Mouse (Mus musculus) mature B cell (primary cell): Measurements from ENCODE around the gene Tenm2.

Source experiments
- in situ Hi-C: fragments of 300-500 bp; cut with MboI; formaldehyde crosslinking; loops from 2 replicates; pipeline ENCODE4 v1.14.3; 2019

Gene Tenm2

DNA sequence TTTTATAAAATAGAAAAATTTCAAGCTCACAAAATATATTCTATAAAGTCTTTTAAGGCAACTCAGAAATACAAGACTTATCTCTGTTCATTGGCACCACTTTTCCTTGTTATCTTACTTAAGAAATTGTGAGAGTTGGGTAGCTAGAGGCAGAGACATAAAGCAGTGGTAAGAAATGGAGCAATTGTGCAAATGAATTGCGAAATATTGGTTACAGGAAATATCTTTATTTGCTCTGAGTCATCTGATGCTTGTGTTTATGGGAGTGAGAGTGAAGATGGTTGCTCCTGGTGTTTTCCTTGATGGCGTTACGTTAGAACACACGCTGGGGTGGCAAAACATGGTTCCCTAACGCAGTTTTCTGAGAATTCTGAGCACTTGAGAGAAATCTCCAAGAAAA is 156.4 kb downstream of the Tenm2 start:
- in situ Hi-C loops, result no loop called here

DNA sequence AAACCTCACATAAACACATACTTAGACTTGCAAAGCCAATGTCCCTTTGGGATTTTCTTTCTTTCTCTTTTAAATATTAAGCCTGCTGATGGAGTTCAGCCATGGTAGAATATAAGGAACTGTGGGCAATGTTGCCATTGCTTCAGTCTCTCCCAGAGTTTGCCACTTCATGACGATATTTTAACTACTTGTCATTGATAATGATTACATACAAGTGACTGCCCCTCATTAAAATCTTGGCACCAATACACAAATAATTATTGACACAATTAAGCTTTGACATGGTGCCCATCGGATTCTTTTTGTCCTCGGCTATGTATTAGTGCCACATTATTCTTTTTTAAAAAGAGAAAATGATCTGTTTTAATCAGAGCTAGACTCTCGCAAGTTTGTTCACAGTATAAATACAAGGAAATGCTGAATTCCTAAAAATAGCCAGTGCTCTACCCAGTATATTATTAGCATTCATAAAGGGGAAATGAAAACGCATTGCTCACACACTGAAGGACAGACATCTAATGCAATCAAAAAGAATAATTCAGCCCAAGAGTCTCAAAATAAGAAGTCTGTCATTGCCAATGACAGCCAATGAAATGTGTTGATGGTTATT is 158.7 kb downstream of the Tenm2 start:
- in situ Hi-C loops, result no loop called here

DNA sequence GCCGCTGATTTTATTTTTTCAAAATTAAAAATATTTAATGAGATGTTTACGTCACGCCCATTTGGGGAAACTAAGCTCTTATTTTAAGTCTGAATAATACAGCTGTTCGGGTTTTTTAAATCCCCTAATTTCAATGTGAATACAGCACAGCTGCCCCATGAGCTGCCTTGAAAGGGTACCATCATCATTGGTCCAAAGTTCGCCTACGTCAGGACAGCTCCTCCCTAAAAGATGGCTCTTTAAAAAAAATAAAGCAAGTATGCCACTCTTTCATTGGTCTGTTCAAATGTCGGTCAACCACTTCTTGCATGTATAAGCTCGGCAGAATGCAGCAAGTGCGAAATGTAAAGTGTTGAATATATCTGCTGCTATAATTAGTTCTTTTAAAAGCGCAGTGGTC is 160.4 kb downstream of the Tenm2 start:
- in situ Hi-C loops, result no loop called here

DNA sequence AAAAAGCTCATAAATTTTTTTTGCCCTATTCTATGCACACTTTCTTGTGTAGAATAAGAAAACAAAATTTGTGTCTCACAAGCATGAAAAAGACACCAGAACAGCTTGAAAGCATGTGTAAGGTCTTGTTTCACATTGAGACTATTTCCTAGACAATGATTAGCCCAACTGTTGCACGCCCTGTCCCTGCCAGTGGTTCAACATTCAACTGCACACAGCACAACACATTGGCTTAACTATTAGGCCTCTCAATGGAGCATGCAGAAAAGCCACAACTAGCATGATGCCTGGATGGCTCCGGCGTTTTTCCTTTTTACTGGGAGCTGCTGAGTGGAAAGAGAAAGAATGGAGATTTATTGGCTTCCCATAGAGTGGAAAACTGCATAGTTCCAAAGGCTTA is 170.3 kb downstream of the Tenm2 start:
- in situ Hi-C loops, result no loop called here

DNA sequence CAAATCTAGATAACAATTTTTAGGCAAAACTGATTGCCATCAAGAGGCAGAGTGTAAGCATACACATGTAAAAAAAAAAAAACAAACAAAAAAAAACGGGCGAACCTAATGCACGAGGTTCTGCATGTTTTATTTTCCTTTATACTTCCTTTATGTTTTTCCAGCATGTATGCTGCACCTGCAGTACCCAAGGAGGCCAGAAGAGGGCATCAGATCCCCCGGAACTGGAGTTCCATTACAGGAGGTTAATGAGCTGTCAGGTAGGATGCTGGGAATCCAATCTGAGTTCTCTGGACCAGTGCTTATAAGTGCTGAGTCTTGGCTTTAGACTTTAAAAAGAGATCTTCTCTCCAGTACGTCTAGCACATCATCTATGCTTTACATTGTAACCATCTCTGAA is 189.1 kb downstream of the Tenm2 start:
- in situ Hi-C loops, result no loop called here

DNA sequence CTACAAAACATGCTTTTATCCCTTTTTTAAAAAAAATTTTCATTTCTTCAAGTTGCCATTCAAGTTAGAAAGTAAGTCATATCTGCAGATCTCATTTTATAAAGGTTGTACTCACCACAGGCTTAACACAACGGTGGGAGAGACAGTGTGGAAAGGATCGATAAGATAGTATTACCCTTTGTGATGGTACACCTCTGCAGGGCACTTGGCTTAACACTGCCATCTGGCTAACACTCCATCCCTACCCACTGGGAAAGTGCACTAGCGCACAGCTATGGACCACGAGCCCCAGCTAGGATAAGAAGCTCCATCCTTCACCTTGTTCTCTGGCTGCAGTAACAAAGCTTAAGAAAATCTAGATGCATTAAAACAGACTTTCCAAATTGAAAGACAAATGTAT is 194.5 kb downstream of the Tenm2 start:
- in situ Hi-C loops, result no loop called here

DNA sequence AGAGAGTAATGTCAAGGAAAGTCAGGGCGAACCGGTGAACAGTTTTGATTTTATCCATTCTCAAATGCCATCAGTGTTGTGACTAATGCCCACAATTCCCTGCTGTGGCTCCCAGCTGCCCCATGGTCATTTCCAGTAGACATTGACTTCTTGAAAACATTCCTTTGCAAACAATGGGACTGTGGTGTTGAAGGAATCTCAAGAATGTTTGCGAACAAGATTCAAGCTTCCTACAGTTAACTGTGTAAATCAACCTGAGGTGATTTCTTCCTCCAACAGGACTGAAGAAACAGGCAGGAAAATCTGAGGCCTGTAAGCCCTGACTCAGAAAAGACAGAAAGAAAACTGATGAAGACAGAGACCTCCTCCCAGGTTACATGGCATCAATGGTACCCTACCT is 196.5 kb downstream of the Tenm2 start:
- in situ Hi-C loops, result no loop called here

DNA sequence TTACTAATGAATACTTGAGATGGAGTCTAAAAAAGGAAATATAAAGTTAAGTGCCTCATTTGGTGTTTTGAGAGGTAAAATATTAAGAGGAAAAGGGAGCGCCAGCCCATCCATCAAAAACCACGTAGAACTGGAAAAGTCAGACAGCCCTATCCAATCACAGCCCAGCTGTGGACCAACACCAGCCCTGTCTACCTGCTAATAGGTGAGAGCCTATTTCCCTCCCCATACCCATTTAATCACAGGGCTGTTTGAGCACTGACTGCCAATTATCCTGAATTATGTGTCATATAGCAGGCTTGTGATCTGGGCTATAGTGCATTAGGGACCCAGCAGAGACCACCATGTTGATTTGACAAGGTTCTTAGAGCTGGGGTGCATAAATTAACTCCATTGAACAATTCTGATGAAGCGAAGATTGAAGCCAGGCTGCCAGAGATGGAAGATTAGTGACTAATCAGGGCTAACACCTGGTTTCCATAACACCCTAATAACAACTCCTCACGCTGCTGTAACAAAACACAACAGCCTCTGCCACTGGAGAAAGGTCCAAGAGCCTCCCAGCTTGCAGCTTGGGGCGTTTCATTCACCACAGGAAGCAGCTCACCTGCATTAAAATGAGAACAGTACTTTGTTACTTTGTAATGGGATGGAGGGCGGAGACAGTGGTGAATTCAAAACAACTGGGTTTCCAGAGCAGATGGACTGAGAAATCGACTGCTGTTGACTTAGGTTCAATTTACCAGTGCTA is 204.3 kb downstream of the Tenm2 start:
- in situ Hi-C loops, result no loop called here

DNA sequence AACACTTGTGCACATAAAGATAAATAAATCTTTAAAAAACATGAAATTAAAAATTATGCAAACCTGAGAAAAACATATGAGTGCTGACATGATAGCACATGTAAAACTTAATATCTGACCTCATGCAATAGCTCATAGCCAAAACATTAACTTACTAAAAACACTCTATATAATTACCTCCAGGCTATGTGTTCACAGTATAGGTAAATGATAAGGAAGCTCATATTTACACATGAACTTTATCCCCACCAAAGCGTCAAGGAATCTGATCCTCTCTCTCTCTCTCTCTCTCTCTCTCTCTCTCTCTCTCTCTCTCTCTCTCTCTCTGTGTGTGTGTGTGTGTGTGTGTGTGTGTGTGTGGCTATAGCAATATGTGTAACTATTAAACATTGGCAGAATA is 223.9 kb downstream of the Tenm2 start:
- in situ Hi-C loops, result no loop called here

DNA sequence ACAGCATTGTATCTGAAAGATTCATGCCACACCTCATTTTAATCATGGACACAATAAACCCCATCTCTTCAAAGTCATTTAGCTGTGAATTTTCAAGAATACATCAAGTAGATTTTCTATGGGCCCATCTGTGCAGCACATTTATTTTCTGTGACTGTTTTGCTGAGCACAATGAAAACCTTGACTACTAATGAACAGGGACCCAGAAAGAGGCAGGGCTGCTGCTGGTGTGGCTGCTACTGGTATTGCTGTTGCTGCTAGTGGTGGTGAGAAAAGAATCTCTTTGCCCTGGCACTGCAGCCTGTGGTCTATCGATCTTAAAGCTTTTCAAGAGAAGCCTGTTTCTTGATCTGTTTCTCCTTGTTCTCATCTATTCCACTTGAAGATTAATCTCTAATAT is 226.5 kb downstream of the Tenm2 start:
- in situ Hi-C loops, result no loop called here

DNA sequence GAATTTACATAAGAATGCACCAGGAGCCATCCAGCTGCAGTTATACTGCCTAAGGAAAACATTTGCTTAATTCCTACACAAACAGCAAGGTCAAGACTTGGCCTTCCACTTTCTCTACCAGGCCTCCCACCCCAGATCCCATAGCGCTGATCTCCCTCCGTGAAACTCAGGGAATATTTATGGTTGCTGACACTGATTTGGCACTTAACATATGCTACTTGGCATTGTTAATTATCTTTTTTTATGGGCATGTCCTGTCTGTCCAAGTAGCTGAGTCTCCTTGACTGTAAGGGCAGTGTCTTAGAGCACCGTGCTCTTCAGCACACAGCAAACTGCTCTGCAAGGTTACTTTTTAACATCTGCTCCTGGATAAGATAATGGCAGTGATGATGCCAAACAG is 238.1 kb downstream of the Tenm2 start:
- in situ Hi-C loops, result no loop called here

DNA sequence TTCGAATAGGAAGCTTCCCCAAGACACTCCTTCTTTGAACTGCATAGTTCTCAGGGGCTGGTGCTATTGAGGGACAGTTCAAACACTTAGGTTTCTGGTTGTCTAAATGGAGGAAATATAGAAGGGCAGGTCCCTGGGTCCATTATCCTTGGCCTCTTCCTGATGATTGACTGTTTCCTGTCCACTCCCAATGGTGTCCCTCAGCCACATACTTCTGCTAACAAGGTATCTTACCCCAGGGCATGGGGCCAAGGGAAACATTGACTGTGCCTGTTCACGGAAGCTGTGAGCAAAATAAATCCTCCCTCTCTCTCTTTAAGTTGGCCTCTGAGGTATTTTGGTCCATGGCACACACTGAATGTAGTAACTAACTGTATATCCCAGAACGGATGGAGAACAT is 244.9 kb downstream of the Tenm2 start:
- in situ Hi-C loops, result no loop called here

DNA sequence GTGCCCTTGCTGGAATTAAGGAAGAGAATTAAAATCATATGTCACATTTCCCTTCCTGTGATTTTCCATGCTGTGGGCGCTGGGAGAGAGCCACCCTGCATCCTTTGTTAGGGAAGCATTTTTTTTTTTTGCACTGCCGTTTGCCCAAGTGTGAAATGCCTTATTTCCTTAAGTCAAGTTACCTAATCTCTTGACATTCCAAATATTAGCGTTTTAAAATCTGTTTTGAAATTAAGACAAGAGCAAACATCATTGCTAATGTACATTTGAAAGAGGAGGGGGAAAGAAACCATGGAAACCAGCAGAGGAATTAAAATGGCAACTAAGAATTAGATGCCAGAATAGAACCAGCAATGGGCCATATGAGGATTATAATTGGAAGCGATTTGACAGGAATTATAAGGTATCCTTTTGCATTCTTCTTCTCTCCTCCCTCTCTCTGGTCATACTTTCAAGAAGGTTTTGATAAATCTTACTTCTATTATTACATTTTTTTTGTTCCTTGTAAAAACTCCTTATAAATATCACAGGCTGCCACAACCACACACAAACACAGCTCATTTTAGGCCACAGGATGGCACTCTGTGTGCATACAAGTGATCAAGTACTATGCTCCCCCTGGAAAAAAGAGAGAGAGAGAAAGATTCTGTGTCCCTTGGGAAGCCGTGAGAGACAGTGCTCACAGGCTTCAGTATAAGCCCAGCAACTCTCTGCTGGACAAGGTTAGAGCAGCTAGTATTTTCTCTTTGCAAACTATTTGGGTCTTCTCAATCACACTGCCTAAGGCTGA is 246.8 kb downstream of the Tenm2 start:
- in situ Hi-C loops, result no loop called here

DNA sequence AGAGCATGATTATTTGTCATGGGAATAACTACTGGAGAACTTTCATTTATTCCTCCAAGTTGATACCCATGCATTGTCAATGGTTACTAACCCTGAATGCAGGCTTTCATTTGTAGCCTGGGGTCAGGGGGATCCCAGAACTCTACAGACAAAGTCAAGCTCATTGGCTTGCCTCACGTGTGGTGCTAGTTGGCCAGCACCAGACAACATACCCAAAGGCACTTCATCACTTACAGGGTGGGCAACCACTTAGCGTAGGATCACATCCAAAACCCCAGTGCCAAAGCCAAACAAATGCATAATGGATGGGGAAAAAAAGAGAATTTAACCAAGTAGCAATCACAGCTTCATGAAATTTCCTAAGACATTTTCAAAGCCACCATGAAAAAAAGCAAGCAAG is 261.6 kb downstream of the Tenm2 start:
- in situ Hi-C loops, result no loop called here

DNA sequence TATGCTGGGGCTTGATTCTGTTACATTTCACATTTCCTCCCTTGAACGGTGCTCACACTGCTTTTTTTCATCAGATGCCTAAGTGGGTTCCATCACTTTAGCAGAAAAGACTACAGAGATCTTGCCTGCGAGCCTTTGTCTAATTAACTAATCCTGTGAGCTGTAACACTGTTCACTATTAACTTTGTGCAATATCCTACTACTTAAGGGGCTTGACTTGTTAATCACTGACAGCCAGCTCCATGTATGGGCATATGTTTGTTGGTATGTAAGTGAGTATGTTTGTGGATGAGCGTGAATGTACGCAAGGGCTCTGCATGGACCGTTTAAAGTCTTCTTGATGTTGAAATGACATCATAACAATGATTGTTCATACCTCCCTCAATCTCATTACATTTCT is 277.7 kb downstream of the Tenm2 start:
- in situ Hi-C loops, result no loop called here

DNA sequence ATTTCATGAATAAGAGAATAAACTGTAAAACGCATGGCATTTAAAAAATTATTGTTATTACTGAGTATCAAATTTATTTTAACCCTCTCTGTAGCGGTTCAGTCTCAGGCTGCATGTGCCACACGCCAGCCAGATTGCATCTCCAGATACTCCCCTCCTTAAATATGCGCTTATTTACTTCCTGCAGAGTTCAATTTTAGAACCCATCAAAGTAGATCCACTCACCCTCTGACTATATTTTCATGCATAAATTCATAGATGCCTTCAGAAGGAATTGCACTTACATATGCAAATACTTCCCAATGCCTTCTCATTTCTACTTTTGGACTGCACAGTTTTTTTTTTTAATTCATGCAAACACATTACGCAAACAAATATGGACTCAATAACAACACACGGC is 294.3 kb downstream of the Tenm2 start:
- in situ Hi-C loops, result no loop called here

DNA sequence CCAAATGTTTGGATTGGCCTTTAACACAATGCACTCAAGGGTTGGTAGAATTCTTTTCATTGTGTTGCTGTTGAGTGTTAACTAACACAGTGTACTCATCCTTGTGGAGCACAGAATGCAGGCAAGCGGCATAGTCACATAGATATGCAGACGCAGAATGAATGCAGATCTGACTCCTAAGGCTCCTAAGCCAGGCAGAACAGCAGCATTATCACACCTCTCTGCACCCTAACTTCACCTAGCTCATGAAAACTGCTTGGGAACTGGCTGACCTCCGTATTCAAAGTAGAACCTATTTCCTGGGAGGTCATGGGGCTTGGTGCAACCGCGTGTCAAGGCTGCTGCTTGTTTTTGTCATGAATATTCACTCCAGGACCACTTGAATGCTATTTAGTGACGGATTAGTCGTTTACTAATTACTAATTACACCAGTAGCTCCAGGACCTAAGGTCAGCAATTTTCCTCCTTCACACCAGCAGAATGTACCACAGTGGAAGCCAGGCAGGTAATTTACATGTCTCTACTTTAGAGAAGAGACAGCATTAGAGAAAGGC is 295.1 kb downstream of the Tenm2 start:
- in situ Hi-C loops, result no loop called here

DNA sequence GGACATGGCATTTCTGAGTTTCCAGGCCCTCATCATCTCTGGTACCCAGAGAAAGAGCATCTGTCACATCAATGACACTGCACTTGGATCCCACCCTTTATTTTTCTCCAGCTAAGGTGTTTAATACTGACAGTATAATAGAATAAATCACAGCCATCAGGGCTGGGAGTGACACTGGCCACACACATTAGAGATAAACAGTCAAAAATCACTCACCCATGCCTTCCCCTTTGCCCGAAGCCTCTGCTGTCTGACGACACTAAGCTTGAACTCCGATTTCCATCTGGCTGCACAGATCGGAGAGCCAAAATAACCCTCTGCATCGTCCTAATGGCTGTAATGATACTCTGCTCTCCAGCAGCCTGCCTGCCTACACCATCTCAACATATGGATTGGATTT is 305.9 kb downstream of the Tenm2 start:
- in situ Hi-C loops, result no loop called here

DNA sequence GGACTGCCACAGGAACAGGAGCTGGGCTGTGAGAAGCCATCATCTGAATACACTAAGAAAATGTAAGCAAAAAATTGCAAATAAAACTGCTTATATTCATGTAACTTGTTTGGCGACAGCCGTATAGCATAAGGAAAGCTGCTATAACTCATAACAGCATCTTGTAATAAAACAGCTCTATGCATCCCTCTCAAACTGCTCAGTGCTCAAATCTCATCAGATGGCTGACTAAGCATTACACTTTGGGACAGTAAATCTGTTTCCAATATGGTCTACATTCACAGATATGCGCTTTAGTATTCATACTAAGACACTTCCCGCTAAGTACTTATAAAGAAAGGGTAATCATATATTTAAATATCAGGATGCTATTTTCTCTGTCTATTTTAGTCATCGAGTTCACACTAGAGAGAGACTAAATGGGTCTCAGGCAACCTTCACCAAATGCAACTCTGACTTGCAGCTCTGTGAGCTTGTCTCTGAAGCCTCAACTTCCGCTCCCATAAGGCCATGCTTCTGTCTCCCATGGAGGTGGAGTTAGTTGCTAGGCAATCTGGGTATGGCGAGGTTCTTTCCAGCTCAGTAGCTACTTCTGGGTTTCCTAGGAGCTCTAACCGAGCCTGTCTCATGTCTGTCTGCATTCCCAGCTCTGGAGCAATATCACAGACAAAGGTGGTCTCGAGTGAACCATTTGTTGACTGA is 308.9 kb downstream of the Tenm2 start:
- in situ Hi-C loops, result no loop called here

DNA sequence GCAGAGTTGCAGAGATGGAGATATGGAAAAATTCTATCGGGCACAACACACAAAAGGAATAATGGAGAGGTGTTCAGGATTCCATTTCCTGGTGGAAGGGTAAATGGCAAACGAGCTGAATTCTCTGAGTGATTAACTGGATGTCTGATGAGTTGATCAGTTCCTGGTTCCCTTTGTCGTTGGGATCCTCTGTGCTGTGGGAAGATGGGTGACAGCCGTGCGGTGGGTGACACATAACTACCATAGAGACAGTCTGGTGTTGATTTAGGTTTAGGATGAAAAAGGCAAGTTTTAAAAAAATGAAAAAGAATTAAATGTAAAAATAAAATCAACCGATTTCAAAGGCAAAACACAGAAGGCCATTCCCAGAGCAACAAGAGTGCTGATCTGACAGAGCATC is 316.5 kb downstream of the Tenm2 start:
- in situ Hi-C loops, result no loop called here

DNA sequence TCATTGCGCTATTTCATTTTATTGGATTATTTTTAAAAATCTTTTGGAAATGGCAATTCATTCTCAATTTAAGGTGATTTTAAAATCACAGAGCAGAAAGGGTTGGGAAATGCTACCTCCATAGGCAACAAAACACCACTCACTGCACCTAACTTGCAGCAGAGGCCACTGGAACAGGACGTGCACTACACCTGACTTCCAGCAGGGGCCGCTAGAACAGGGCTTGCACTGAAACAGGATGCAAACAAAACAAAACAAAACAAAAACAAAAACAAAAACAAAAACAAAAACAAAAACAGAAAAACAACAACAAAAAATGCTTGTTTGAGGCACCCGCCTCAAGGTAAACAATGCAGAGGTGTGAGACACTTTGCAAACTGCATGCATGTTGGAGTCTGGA is 324.4 kb downstream of the Tenm2 start:
- in situ Hi-C loops, result no loop called here

DNA sequence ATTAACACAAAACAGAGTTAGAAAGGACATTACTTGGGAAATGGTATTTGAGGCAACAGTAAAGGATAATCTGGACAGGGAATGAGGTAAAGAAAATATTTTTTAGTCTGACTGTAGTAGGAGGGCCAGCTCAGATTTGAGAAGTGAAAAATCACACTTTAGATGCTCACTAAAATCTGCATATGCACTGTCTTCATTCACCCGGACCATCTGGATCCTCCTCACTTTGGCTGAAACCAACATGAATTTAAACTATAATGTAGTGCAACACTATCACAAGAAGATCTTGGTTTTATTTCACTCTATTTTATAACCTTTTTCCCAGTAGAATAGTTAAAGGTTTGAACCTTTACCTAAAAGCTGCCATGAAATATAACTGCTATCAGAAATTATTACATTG is 326.7 kb downstream of the Tenm2 start:
- in situ Hi-C loops, result no loop called here
